Mouse (Mus musculus) spleen, adult 2 months (tissue): ENCODE results near the gene Wdr3. TPM values are rescaled to one million over a fixed set of nuclear protein-coding genes. Genes with fewer than 3 reads are reported as not detected.

Source experiments
- DNase-seq, 2 experiments: peaks; one replicate each; pipeline versions ENCODE4 v3.0.0 to v3.0.0-alpha.2; 2012 to 2021; ENCODE audit warnings: low spot score in 2 of 2, low read depth in 1 of 2
- H3K27ac ChIP-seq: fragments of 200-500 bp; 2 replicates; pipeline ENCODE4 v1.5.1; 2012; ENCODE audit warnings: low read length, inconsistent platforms; ENCODE audit not compliant: insufficient read depth
- H3K27me3 ChIP-seq: fragments of 200-500 bp; 2 replicates; pipeline ENCODE4 v1.6.1; 2012; ENCODE audit warnings: mild to moderate bottlenecking, moderate library complexity, low read length, inconsistent platforms; ENCODE audit not compliant: control insufficient read depth, insufficient read depth
- H3K36me3 ChIP-seq: fragments of 200-500 bp; 2 replicates; pipeline ENCODE4 v1.6.1; 2012; ENCODE audit warnings: mild to moderate bottlenecking, low read length, inconsistent platforms; ENCODE audit not compliant: control insufficient read depth, insufficient read depth
- H3K4me1 ChIP-seq: fragments of 200-500 bp; 2 replicates; pipeline ENCODE4 v1.6.1; 2011; ENCODE audit warnings: inconsistent platforms; ENCODE audit not compliant: control insufficient read depth, insufficient read depth, insufficient read length
- H3K4me3 ChIP-seq: fragments of 200-500 bp; 2 replicates; pipeline ENCODE4 v1.5.1; 2011; ENCODE audit warnings: mild to moderate bottlenecking, inconsistent platforms; ENCODE audit not compliant: insufficient read depth, insufficient read length; ENCODE audit errors: extremely low read depth
- CTCF ChIP-seq: fragments of 200-500 bp; IDR thresholded peaks from 2 replicates; pipeline ENCODE4 v1.5.1; 2011; ENCODE audit warnings: mild to moderate bottlenecking, inconsistent platforms; ENCODE audit not compliant: insufficient read depth, insufficient read length, insufficient replicate concordance; ENCODE audit errors: extremely low read depth
- POLR2A ChIP-seq: fragments of 200-500 bp; IDR thresholded peaks from 2 replicates; pipeline ENCODE4 v1.6.1; 2011; ENCODE audit warnings: low read depth, low read length, inconsistent platforms
- WGBS: fragments of 180-500 bp; shearing (Covaris S2); methylation state at CpG from one replicate; pipeline ENCODE4 v1.1.7; 2018; 5-methylcytosine and 5-hydroxymethylcytosine counted together
- polyA plus RNA-seq: library from polyadenylated mRNA; depleted of rRNA; stranded (reverse); fragments of >200 nt; gene quantifications from 2 replicates; pipeline ENCODE4 v1.2.3, GENCODE M21; 2012

The Wdr3 gene
- polyA plus RNA-seq, 1 experiment = 14.0 TPM

DNA sequence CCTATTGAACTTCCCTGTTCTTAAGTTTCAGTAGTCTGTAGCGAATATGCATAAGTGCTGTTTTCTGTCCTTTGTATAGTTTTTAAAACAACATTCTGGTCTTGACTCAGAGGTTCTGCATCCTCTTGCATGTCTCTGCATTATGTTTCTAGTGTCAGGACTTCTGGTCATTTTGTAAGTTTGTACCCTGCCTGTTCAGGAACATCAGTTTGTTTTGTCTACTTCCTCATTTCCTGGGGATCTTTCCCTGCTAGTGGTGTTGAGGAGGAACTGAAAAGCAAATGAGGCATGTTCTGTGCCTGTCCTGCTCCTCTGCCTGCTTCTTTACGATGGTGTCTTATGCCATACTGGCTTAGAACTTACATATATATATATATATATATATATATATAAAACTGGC lies 13.8 kb upstream of the Wdr3 start:
- H3K4me1 ChIP-seq = peaks cover 7% of the 10 kb centered on the region; the same call in 1 of the 2 replicates
- WGBS = 43% methylated on average over 2 of the region's 2 CpGs
- TF ChIP-seq CTCF (no peak), POLR2A (no peak)
- no peak for DNase-seq
- no peak overlapping the region for H3K27ac ChIP-seq
- peaks cover 39% of the 10 kb centered on the region for H3K36me3 ChIP-seq
- no peaks in the 10 kb centered on the region for H3K27me3 ChIP-seq
- no peak overlapping the region for H3K4me3 ChIP-seq

DNA sequence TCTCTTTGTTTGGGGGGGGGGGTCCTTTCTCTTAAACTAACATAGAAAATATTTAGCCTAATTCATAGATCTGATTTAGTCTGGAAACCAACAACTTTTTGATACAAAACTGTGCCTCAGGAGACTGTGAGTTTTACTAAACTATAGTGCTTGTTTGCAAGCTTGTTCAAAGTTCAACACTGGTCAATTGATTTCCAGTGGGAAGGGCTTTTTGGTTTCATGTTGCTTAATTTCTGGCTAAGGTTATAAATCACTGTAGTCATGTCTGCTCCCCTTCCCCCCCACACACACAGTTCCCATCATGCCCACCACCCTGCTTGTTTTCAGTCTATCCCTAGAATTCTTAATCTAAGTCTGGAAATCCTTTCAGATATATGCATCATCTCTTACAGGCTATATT lies 2.8 kb upstream of the Wdr3 start:
- H3K27me3 ChIP-seq = no peaks in the 10 kb centered on the region
- no peak overlapping the region for H3K4me3 ChIP-seq
- peaks cover 6% of the 10 kb centered on the region; the same call in 1 of the 2 replicates for H3K4me1 ChIP-seq
- TF ChIP-seq CTCF = no peak
- TF ChIP-seq POLR2A = no peak
- no peak overlapping the region for H3K27ac ChIP-seq
- H3K36me3 ChIP-seq = peaks cover 4% of the 10 kb centered on the region
- DNase-seq = no peak

- TF ChIP-seq CTCF (no peak), POLR2A (no peak)
- DNase-seq = no peak
- Histone ChIP-seq H3K27me3 (no peaks in the 10 kb centered on the region), H3K36me3 (peaks cover 11% of the 10 kb centered on the region), H3K27ac (no peak overlapping the region), H3K4me1 (peaks cover 6% of the 10 kb centered on the region; the same call in 1 of the 2 replicates), H3K4me3 (no peak overlapping the region)
- WGBS = 84% methylated on average over 2 of the region's 2 CpGs
Observed at GRCm38 (mm10) chr3:100163556-100163955, 1.3 kb upstream of the Wdr3 start.

DNA sequence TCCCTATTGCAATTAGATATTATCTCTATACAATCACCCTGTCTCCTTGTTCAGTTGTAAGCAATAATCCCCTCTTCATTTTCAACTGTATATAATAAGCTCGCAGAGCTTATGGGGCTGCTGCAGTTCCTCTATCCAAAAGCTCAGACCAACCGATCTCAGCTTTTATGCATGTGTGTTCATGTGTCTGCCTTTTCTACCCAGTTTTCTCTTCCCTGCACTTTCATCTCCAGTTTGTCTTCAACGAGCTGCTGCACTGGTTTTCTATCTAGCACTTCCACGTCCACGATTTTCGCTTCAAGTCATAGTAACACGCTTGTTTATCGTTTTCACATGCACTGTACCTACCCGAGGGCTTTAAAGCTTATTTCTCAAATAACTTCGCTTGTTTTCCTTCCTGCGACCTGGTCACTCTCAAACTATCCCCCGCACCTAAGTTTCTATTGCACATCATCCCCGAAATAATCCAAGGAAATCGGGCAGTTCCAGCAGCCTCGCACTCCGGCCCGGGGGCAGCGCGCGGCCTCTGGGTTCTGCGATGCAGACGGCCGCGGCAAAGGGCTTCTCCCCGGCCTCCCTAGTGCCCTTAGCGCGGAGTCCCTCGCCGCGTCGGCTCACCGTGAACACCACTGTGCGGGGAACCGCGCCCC lies 417 bp downstream of the Wdr3 start:
- peak overlapping the region; percentile 89 for H3K4me3 ChIP-seq
- H3K36me3 ChIP-seq = peaks cover 19% of the 10 kb centered on the region
- H3K4me1 ChIP-seq = peaks cover 6% of the 10 kb centered on the region; the same call in 1 of the 2 replicates
- no peaks in the 10 kb centered on the region for H3K27me3 ChIP-seq
- peak overlapping the region; percentile 59 for H3K27ac ChIP-seq
- WGBS = under 1% methylated on average over 35 of the region's 35 CpGs
- peak in 1 of 2 experiments; percentile 8 for DNase-seq
- TF ChIP-seq POLR2A (no peak), CTCF (no peak)

GRCm38 (mm10) chr3:100160682-100161445 lies 1.3 kb downstream of the Wdr3 start:
- WGBS = 72% methylated on average over 15 of the region's 15 CpGs
- DNase-seq = no peak
- peaks cover 26% of the 10 kb centered on the region for H3K36me3 ChIP-seq
- TF ChIP-seq POLR2A = no peak
- no peak for TF ChIP-seq CTCF
- no peak overlapping the region for H3K4me3 ChIP-seq
- H3K27ac ChIP-seq = no peak overlapping the region
- H3K4me1 ChIP-seq = peaks cover 6% of the 10 kb centered on the region; the same call in 1 of the 2 replicates
- H3K27me3 ChIP-seq = no peaks in the 10 kb centered on the region

DNA sequence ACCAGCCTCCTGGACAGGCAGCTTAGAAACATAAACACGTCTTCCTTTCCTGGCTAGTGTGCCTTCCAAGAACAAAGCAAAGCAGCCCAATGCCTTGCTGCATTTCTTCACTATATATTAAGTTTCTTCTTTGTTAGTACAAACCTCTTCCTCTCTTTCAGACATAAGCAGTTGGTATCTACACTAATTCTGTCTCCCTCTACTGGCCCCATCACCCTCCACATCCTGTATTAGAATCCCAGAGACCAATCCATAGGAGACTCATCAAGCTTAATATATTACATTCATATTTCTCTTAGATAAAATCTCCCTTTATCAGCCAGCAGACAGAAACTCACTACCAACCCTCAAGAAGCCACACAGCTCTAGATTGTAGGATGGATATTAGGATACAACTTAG lies 39.8 kb downstream of the Wdr3 start:
- 71% methylated on average over 1 of the region's 1 CpGs for WGBS
- TF ChIP-seq CTCF = no peak
- TF ChIP-seq POLR2A = no peak
- DNase-seq = no peak
- no peak overlapping the region for H3K27ac ChIP-seq
- no peaks in the 10 kb centered on the region for H3K27me3 ChIP-seq
- no peaks in the 10 kb centered on the region for H3K4me1 ChIP-seq
- no peaks in the 10 kb centered on the region for H3K36me3 ChIP-seq
- H3K4me3 ChIP-seq = no peak overlapping the region

DNA sequence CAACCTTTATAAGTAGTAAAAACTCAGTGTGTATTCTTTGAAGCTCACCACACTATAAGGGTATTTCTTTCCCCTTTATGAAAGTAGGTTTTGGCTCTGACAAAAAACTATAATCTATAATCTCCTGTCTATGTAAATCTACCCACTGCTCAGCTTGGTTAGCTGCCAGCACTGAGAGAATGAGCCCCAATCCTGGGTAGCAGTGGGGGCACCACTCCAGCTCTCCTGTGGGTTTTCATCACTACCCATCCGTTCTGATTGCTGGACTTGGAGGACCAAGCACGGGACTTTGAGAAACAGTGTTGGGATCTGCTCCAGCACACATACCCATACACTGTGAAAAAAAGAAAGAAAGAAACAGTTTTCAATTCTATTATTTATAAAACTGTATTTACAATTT lies 40.2 kb downstream of the Wdr3 start:
- 85% methylated on average over 2 of the region's 2 CpGs for WGBS
- H3K27me3 ChIP-seq = no peaks in the 10 kb centered on the region
- TF ChIP-seq CTCF (no peak), POLR2A (no peak)
- no peak overlapping the region for H3K4me3 ChIP-seq
- DNase-seq = no peak
- H3K36me3 ChIP-seq = no peaks in the 10 kb centered on the region
- H3K27ac ChIP-seq = no peak overlapping the region
- H3K4me1 ChIP-seq = no peaks in the 10 kb centered on the region
